Mouse (Mus musculus) heart, adult 8-10 months (tissue): Measurements from ENCODE around the gene Mmadhc. TPM values are rescaled to one million over a fixed set of nuclear protein-coding genes. Genes with fewer than 3 reads are reported as not detected.

Source experiments
- DNase-seq: peaks from one replicate; pipeline ENCODE4 v3.0.0; 2022; ENCODE audit warnings: low spot score
- total RNA-seq, 4 experiments: library from RNA; stranded (reverse); gene quantifications; 2 replicates each; pipeline ENCODE4 v1.2.4; 2022

Gene Mmadhc
- total RNA-seq = 100 to 1,000 TPM; 150 to 168 (median 159) TPM

GRCm38 (mm10) chr2:50296109-50296986, at the start of gene Mmadhc:
TSS of gene Mmadhc (minus strand) at chr2:50296801.
- peak; percentile 92 for DNase-seq

DNA sequence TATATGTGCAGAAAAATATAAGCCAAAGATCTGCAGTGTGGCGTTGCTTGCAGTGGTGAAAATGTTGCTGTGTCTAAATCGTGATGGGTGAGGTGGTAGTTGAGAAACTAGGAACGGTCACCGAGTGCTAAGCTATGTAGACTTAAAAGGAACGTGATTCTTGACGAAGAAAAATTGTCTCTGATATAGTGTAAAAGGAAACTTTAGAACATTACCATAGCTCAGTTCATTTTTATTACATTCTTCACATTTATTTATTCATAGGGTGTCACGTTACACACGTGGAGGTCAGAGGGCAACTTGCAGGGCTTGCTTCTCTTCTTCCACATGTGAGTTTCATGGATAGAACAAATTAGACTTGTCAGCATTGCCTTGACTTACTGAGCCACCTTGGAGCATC, 47.0 kb upstream of the Mmadhc start:
- DNase-seq = no peak

- DNase-seq = no peak
Measured at GRCm38 (mm10) chr2:50339061-50339460, 42.5 kb upstream of the Mmadhc start.

- DNase-seq = no peak
Measured at GRCm38 (mm10) chr2:50337596-50337995, 41.0 kb upstream of the Mmadhc start.

DNA sequence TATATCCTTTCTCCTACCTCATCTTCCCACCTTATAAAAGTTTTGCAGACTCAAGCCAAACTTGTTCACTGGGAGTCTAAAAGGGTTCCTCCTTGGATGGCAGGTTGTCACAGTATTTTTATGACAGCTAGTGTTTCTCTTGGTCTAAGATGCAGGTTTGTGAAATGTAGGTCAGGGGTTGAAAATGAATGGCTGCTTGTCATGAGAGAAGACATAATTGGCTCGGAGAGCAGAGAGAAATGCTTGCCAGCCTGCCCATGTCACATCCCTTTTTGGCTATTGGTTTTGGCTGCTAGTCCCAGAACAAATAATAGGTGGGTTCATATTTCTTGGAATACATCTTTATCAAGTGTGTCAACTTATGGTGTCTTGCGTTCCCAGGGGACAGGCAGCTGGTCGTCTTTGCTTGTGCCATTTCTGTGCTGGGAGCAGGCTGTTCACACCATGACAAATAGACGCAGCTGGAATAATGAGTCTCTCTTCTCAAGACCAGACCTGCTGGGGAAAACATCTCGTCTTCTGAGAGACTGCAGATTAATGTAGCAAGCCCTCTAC, 35.2 kb upstream of the Mmadhc start:
- DNase-seq = no peak

DNA sequence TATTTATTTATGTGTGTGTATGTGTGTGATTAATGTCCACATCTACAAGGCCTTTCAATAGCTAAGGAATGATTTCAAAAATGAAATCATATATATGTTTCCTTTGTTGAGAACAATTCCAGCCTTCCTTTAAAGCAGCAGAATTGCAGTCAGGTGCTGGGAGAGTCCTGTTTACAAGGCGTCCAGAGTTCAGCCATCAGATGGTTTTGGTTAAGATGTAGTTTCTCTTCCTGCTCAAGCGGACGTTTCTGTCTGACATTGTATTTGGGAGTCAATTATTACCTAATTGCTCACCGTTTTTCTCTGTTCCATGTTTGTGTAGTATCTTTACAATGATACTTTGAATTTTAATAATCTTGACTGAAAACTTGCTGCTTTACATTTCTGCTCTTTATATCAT, 31.6 kb upstream of the Mmadhc start:
- no peak for DNase-seq

DNA sequence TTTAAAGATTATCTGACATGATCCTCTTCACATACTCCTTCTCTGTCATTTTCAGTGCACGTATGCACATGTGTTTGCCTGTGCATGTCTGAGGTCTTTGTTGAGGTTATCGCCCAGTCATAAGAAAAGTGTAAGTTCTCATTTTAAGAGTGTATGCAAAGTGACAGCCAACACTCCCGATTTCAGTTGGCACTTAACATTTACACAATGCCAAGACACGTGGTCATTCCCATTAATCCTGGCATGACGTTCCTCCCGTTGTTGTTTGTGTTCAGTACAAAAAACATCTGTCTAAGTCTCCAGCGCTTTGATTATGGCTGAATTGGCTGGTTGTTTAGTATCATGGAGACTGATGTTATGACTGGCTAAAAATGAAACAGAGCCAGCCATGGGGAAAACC, 28.2 kb upstream of the Mmadhc start:
- no peak for DNase-seq

DNA sequence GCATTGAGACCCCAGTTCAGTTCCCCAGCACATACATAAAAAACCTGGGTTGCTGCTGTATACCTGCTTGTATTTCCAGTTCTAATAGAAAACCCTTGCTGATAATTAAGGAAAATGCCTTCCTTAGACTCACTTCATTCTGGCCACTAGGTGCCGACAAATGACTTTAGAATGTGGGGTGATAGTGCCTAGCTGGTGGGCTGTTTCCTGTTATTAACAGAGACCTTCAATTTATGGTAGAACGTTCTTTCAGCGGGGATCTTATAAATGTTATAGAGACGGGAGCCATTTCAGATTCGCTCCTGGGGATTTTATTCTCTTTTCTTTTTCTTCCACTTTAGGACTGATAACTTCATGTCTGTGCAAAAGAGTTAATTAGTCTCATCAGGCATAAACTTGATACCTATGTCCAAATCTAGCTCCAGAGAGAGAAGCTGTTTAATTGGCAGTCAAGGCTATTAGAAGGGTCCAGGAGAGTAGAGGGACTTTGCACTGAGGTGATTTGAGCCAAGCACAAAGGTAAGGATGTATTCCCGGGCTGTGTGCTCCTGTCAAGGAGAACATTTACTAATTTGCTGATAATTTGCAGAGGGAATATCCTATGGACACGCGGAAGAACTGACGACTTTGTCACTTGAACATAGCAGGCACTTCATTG, 10.2 kb upstream of the Mmadhc start:
- DNase-seq = peak; percentile 43

DNA sequence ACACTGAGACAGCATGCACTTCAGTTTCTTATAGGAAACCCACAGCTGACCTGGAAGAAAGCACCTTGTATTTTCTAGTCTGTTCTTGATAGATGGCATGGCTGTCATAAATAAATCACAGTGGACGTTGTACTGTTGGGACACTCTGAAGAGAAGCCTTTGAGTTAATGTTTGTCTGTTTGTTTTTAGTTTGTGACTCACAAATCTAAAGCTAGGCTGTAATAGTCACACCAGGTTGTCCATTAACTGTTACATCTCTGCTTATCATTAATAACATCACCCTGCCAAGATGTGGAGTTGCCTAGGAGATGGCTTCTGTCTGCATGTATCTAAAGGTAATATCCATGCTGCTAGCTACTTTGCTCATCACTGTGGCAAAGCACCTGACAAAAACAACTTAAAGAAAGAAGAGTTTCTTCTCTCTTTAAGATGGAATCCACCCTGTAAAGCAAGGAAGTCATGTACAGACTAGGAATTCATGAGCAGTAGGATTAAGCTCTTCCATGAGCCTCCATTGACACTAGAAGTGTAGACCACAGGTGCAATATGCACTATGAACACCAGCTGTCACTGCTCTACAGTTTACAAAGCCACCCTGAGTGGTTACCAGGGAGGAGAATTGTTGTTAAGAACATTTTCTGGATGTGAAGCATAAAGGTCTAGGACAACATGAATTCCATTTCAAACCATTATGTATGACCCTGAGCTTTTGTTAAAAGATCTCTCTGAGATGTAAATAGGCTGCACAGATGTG, 8.4 kb upstream of the Mmadhc start:
- no peak for DNase-seq

DNA sequence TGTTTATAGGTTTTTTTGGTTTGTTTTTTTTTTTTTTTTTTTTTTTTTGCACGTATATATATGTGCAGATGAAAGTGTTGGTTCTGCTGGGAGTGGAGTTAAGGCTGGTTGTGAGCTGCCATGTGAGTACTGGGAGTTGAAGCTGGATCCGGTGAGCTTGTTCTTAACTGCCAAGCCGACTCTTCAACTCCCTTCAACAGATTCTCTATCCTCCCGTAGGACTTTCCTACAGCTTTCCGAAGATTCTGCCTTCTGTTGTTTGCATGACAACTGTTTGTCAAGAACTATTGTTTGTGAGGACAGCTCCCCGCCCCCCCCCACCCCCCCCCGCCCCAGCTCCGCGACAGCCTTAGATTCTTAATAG, 368 bp upstream of the Mmadhc start:
- DNase-seq = no peak

DNA sequence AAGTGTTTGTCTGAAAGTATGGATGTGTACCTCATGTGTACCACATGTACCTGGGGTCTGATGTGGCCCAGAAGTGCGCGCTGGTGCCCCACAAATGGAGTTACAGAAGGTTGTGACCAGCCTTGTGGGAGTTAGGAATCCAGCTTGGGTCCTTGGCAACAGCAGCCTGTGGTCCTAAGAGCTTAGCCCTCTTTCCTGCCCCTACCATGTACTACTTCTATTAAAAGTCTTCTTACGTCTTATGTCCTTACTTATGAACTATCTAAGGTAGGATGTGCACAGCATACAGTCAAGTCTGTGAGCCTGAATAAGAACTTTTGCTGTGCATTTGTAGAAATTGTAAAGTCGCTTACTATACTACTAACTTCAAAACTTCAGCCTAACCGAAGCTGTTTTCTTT, 1.0 kb downstream of the Mmadhc start:
- DNase-seq = no peak

GRCm38 (mm10) chr2:50294084-50294483, 2.5 kb downstream of the Mmadhc start:
- DNase-seq = peak; percentile 21

- DNase-seq = no peak
Measured at GRCm38 (mm10) chr2:50293572-50293971, 3.0 kb downstream of the Mmadhc start.

GRCm38 (mm10) chr2:50291901-50292300, 4.7 kb downstream of the Mmadhc start:
- DNase-seq = no peak

- no peak for DNase-seq
Measured at GRCm38 (mm10) chr2:50290754-50291153, 5.8 kb downstream of the Mmadhc start.

- no peak for DNase-seq
Measured at GRCm38 (mm10) chr2:50284781-50285180, 11.8 kb downstream of the Mmadhc start.

DNA sequence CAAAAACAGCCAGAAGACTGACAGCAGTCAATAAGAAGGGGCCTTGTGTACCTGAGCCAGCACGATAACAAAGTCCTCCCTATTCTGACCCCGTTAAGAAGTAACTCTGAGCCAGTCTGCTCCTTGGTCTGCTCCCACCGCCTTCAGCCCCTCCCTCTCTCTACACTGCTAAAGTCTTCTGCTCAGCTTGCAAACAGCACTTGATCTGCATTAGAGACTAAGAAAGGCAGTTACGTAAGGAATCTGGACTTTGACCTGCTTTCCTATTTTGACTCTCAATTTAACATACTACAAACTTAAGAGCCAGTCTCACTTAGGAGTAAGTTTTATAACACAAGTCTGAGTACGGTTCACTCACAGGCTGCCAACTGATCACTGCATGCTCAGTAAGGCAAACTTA, 12.6 kb downstream of the Mmadhc start:
- DNase-seq = no peak

- DNase-seq = no peak
Measured at GRCm38 (mm10) chr2:50276715-50277114, 19.9 kb downstream of the Mmadhc start.

GRCm38 (mm10) chr2:50273415-50273814, 23.2 kb downstream of the Mmadhc start:
- DNase-seq = no peak

DNA sequence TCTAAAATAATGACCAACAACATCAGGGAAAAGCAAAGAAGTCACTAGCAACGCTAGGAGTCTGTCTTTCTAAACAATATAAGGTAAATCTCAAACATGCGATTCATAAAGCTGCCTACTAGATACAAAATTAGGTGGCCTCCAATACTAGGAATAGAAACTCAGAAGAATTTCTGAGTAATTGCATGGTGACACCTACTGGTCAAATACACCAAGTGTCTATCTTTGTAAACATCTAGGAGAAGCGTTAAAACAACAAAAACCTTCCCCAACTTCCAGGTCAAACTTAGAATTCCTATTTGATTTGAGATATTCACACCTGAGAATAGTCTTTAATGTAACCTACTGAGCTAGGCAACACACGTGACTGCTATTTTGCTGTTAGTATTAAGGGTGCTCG, 24.4 kb downstream of the Mmadhc start:
- peak; percentile 24 for DNase-seq

DNA sequence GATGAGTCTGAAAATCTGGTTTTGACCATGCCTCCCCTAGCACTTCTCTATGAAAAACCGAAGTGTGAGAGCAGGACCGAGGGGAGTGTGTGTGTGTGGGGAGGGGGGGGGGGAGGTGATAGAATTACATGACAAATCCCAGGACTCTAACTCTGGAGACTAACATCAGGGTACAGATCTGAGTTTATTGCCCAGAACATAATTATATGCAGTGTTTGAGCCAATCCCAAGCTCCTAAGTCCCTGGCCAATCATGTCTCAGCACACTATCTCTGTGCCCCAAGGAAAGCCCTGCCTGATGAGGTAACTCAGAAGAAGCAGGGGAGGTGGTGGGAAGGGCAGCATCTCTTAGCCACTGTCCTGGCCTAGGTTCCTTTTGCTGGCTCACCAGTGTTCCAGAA, 28.1 kb downstream of the Mmadhc start:
- no peak for DNase-seq

- no peak for DNase-seq
Measured at GRCm38 (mm10) chr2:50267046-50267445, 29.6 kb downstream of the Mmadhc start.
